8 mouse cellular contexts compared by ENCODE assay signal in the genomic region with DNA sequence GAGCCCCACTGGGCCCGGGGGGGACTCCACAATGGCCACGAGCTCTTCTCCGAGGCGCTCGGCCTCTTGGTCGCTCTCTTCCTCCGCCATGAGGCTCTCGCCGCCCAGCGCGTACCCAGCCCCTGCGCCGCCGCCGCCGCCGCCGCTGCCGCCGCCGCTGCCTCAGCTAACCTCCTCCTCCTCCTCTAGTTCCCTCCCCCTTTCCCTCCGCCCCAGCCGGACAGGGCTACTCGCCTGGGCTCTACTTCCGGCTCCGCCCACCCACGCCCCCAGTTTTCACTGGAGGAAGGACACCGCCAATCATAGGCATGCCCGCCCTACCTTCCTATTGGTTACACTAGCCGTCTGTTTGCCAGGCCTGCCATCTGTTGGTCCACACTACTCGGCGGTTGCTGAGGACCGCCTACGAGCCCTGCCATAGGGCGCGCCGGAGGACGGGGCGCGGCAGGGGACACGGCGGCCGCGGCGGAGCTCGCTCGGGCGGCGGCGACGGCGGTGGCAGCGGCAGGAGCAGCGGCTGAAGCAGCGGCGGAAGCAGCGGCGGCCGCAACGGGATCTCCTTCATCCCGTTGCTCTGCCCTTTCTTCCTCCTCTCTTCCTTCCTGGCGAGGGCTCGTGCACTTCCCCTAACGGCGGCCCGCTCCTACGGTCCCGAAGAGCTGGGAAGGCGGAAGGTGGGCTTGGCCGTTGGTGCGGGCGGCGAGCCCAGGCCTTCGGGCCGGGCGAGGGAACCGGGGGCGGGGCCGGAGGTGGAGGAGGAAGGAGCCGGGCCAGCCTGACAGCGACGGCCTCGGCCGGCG. TPM values are rescaled to one million over a fixed set of nuclear protein-coding genes. Genes with fewer than 3 reads are reported as not detected.
DNase-seq lines count a peak whose midpoint lies in the region; ATAC-seq and TF ChIP-seq lines count a peak whose summit lies in the region.

A gene (minus strand): TSS at position 90 of the 800 bp plus-strand sequence.
A gene (plus strand): TSS at position 434 of the 800 bp plus-strand sequence.

- under 1% methylated on average over 84 of the region's 85 CpGs for WGBS in bone marrow, adult 2 months
- under 1% methylated on average over 61 of the region's 85 CpGs for WGBS in embryonic facial prominence, embryonic 15.5 days
- WGBS in limb, embryonic 14.5 days = under 1% methylated on average over 55 of the region's 85 CpGs
- WGBS in midbrain, postnatal 0 days = 1% methylated on average over 30 of the region's 85 CpGs

- TF ChIP-seq POLR2A in bone marrow, adult 2 months (IDR thresholded peaks at IDR 0.05; ENCODE audit: borderline replicate concordance, control insufficient read depth, low read depth, low read length) = peak; percentile 84; the same call in 1 of the 2 replicates
- TF ChIP-seq POLR2A in limb, embryonic 14.5 days (IDR thresholded peaks at IDR 0.05; ENCODE audit: borderline replicate concordance, extremely low read depth, insufficient read depth, insufficient read length) = peak; percentile 82; the same call in 1 of the 2 replicates

- peak within 1 kb of the TSS; percentile 87 for H3K4me3 ChIP-seq in bone marrow, adult 2 months (replicated peaks; ENCODE audit: control insufficient read depth, low read depth, low read length)
- H3K4me3 ChIP-seq in embryonic facial prominence, embryonic 15.5 days (replicated peaks) = peak within 1 kb of the TSS; percentile 98
- H3K4me3 ChIP-seq in limb, embryonic 14.5 days (replicated peaks; ENCODE audit: low read length) = peak within 1 kb of the TSS; percentile 94
- peak within 1 kb of the TSS; percentile 94 for H3K4me3 ChIP-seq in midbrain, postnatal 0 days (ENCODE audit: low read depth, low read length)

- H3K27me3 ChIP-seq in embryonic facial prominence, embryonic 15.5 days = no peaks in the 10 kb centered on the region
- H3K27me3 ChIP-seq in limb, embryonic 14.5 days (ENCODE audit: control insufficient read depth, insufficient read depth, low read length) = no peaks in the 10 kb centered on the region
- H3K27me3 ChIP-seq in midbrain, postnatal 0 days (ENCODE audit: insufficient read depth, low read length) = no peaks in the 10 kb centered on the region

- H3K36me3 ChIP-seq in embryonic facial prominence, embryonic 15.5 days = peaks cover 17% of the 10 kb centered on the region
- peaks cover 25% of the 10 kb centered on the region for H3K36me3 ChIP-seq in limb, embryonic 14.5 days (ENCODE audit: control insufficient read depth, insufficient read depth, low read length)
- H3K36me3 ChIP-seq in midbrain, postnatal 0 days (ENCODE audit: insufficient read depth, low read length) = peaks cover 11% of the 10 kb centered on the region

- peak within 1 kb of the TSS; percentile 98 for H3K27ac ChIP-seq in bone marrow, adult 2 months (ENCODE audit: control insufficient read depth, insufficient read depth, low read depth, low read length, poor library complexity)
- peak within 1 kb of the TSS; percentile 98 for H3K27ac ChIP-seq in embryonic facial prominence, embryonic 15.5 days (replicated peaks)
- peak within 1 kb of the TSS; percentile 96 for H3K27ac ChIP-seq in limb, embryonic 14.5 days (replicated peaks; ENCODE audit: low read depth, low read length)
- H3K27ac ChIP-seq in midbrain, postnatal 0 days (ENCODE audit: low read depth, low read length) = peak within 1 kb of the TSS; percentile 97

- H3K9ac ChIP-seq in embryonic facial prominence, embryonic 15.5 days = peak within 1 kb of the TSS; percentile 96
- peak within 1 kb of the TSS; percentile 92 for H3K9ac ChIP-seq in limb, embryonic 14.5 days (ENCODE audit: low read depth, low read length, severe bottlenecking)
- peak within 1 kb of the TSS; percentile 85 for H3K9ac ChIP-seq in midbrain, postnatal 0 days (replicated peaks; ENCODE audit: low read length, poor library complexity, severe bottlenecking)

- no peaks in the 10 kb centered on the region for H3K9me3 ChIP-seq in embryonic facial prominence, embryonic 15.5 days (replicated peaks)
- H3K9me3 ChIP-seq in limb, embryonic 14.5 days (ENCODE audit: control insufficient read depth, low read length) = no peaks in the 10 kb centered on the region
- H3K9me3 ChIP-seq in midbrain, postnatal 0 days (ENCODE audit: low read length) = no peaks in the 10 kb centered on the region

- DNase-seq in 416B (ENCODE audit: low read depth) = peak; percentile 100
- peak; percentile 100 for DNase-seq in heart, adult 8-10 months (ENCODE audit: low spot score)
- DNase-seq in kidney, adult 9 months = peak; percentile 100
- peak; percentile 100 for DNase-seq in limb, embryonic 14.5 days (ENCODE audit: low spot score)
- DNase-seq in midbrain, postnatal 0 days (ENCODE audit: low spot score) = peak; percentile 100
- peak; percentile 99 for DNase-seq in spleen, postnatal 14 days (ENCODE audit: low spot score in 2 of 2)

- H3K4me2 ChIP-seq in embryonic facial prominence, embryonic 15.5 days (replicated peaks) = peak within 1 kb of the TSS; percentile 86
- peak within 1 kb of the TSS; percentile 69 for H3K4me2 ChIP-seq in limb, embryonic 14.5 days (replicated peaks; ENCODE audit: low read depth, low read length, severe bottlenecking)
- H3K4me2 ChIP-seq in midbrain, postnatal 0 days (ENCODE audit: low read depth, low read length, poor library complexity, severe bottlenecking) = peak within 1 kb of the TSS; percentile 76

- peak; percentile 100 for ATAC-seq in embryonic facial prominence, embryonic 15.5 days (ENCODE audit: insufficient number of reproducible peaks, low FRiP score, low TSS enrichment, low read depth)
- peak; percentile 99 for ATAC-seq in limb, embryonic 14.5 days (ENCODE audit: low FRiP score, low read depth)
- peak; percentile 100 for ATAC-seq in midbrain, postnatal 0 days (ENCODE audit: low FRiP score)

- no peak for TF ChIP-seq CTCF in bone marrow, adult 2 months (IDR thresholded peaks at IDR 0.05; ENCODE audit: control insufficient read depth, insufficient read depth, low read length)
- peak; percentile 31 for TF ChIP-seq CTCF in midbrain, postnatal 0 days (IDR thresholded peaks at IDR 0.05)

- H3K4me1 ChIP-seq in bone marrow, adult 2 months (ENCODE audit: control insufficient read depth, insufficient read depth, low read length) = peaks cover 1% of the 10 kb centered on the region
- peaks cover 11% of the 10 kb centered on the region for H3K4me1 ChIP-seq in embryonic facial prominence, embryonic 15.5 days
- peaks cover 16% of the 10 kb centered on the region for H3K4me1 ChIP-seq in limb, embryonic 14.5 days (ENCODE audit: control insufficient read depth, insufficient read depth, low read length)
- peaks cover 8% of the 10 kb centered on the region; the same call in 1 of the 2 replicates for H3K4me1 ChIP-seq in midbrain, postnatal 0 days (ENCODE audit: insufficient read depth, low read length)

RNA-seq across cellular contexts. Expression of the first gene that starts in this region (rescaled TPM):
- 2.1 and 4.6 TPM in 2 replicates for polyA plus RNA-seq in bone marrow, adult 2 months (2011; ENCODE audit: insufficient read depth, insufficient read length, low replicate concordance, missing spikeins)
- polyA plus RNA-seq in embryonic facial prominence, embryonic 15.5 days (2015; fragmentation: Nextera tagmentation; extraction: Ambion mirVana) = 5.6 and 5.8 TPM in 2 replicates
- total RNA-seq in heart, adult 8-10 months (2022) = 10 to 100 TPM in 1 of 4 experiments, 1 to 10 TPM in 3; 8.8 to 10.0 (median 9.6) TPM
- polyA plus RNA-seq in limb, embryonic 14.5 days (2012; rRNA removed) = 7.0 and 8.1 TPM in 2 replicates
- polyA plus RNA-seq in limb, embryonic 14.5 days (2014; fragmentation: Nextera tagmentation; extraction: Ambion mirVana) = 8.0 and 8.6 TPM in 2 replicates
- total RNA-seq in midbrain, postnatal 0 days (2014; rRNA removed) = 8.4 and 12.2 TPM in 2 replicates
- polyA plus RNA-seq in midbrain, postnatal 0 days (2015; fragmentation: Nextera tagmentation; extraction: Ambion mirVana) = 2.7 TPM in 2 replicates

RNA-seq across cellular contexts. Expression of the second gene that starts in this region (rescaled TPM):
- polyA plus RNA-seq in bone marrow, adult 2 months (2011; ENCODE audit: insufficient read depth, insufficient read length, low replicate concordance, missing spikeins) = 21.6 and 39.3 TPM in 2 replicates
- polyA plus RNA-seq in embryonic facial prominence, embryonic 15.5 days (2015; fragmentation: Nextera tagmentation; extraction: Ambion mirVana) = 68.8 and 69.7 TPM in 2 replicates
- 10 to 100 TPM; 29.4 to 42.2 (median 38.7) TPM for total RNA-seq in heart, adult 8-10 months (2022)
- 47.6 and 48.4 TPM in 2 replicates for polyA plus RNA-seq in limb, embryonic 14.5 days (2012; rRNA removed)
- 102 and 105 TPM in 2 replicates for polyA plus RNA-seq in limb, embryonic 14.5 days (2014; fragmentation: Nextera tagmentation; extraction: Ambion mirVana)
- total RNA-seq in midbrain, postnatal 0 days (2014; rRNA removed) = 66.0 and 80.9 TPM in 2 replicates
- 47.4 and 53.0 TPM in 2 replicates for polyA plus RNA-seq in midbrain, postnatal 0 days (2015; fragmentation: Nextera tagmentation; extraction: Ambion mirVana)

Comparison
In these comparisons a context has a peak if more than half of its experiments do, and no peak if none do; other contexts are left out.
1. Peak in every context shown above with its lines: DNase-seq, ATAC-seq, H3K4me3 ChIP-seq and H3K27ac ChIP-seq.